Mouse (Mus musculus) liver (tissue): ENCODE data around the gene Olah.

Source experiments
- DNase-seq: peaks from one replicate; pipeline ENCODE4 v3.0.0-alpha.2; 2020; ENCODE audit warnings: mixed read lengths

The Olah gene

DNA sequence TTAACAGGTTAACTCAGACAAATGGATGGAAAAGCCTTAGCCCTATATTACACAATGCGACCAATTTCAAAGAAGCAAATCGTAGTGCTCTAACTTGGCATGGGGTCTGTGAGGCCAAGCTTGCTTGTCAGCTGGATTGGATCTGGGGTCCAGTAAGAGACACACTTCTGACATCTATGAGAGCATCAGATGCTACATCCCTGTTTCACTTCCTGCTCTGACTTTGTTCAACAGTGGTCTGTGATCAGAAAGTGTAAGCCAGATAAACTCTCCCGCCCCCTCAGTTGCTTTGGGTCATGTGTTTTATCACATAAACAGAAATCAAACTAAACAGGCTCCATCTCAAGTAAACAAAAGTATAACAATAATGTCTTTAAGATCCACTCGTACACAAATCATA lies 48.6 kb downstream of the Olah start:
- DNase-seq, result no peak

GRCm38 (mm10) chr2:3335611-3336301 lies 61.3 kb downstream of the Olah start, which contains the start of gene Acbd7:
Gene Acbd7 (plus strand): TSS chr2:3336168.
- DNase-seq, result peak; percentile 84

DNA sequence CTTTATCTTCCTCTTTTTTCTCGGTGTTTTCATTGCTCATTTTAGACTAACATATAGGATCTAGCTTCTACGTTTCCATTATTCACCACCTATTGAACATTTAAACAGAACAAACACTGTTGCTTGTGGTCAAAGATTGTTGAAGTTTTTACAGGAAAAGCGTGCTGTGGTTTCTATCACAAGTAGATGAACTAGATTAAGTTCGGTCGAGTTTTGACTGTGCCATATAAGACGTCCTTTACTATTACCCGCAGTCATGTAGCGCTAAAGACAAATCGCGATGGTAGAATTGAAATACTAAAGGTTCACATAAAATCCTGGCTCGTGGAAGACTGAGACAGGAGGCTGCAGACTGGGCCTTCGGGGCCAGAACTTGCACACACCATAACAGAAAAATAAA lies 63.2 kb downstream of the Olah start:
- no peak for DNase-seq

DNA sequence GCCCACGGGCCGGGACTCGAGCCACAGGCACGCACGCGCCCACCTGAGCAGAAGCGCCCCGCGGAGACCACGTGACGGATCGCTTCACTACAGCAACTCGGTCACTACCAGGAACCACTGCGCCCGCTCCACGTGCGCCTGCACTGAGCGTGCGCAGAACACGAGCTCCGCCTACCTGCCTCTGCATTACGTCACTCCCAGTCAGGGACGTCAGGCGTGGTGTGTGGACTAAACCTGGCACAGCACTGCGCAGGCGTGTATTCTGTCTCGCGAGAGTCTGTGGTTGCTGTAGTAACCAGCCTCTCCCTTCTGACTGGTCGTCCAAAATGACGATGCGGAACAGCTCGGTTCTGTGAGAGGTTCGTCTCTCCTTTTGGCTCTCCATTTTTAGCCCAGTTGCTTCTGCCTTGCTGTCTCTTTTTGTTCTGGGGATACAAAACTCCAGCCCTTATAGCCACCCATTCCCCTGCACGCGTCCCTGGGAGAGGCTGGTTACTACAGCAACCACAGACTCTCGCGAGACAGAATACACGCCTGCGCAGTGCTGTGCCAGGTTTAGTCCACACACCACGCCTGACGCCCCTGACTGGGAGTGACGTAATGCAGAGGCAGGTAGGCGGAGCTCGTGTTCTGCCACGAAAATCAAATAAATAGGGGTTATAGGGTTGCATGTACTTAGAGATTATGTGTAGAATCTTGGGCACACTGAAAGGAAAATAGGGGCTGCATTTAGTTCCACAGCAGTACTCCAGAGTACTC lies 64.3 kb downstream of the Olah start, which contains the start of gene Rpp38:
Rpp38 (minus strand) TSS at position 160 of the 759 bp plus-strand sequence.
- peak; percentile 96 for DNase-seq

DNA sequence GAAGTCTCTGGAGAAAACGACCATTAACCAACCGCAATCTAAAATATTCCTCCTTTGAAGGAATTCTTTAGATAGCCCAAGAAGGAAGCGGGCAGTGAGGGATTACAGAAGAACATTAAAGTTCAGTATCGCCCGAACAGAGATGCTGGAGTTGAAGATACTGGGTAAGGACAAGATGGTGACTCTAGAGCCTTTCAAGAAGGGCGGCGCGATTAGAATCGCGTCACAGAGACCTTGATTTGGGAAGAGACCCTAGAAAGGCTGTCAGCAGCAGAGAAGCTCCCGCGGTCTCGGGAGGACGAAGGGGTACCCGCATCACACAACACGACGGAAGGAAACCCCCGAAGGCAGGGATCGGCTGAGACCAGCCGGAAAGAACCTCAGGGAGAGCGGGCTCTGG lies 65.0 kb downstream of the Olah start:
- DNase-seq, result no peak

GRCm38 (mm10) chr2:3331071-3331703 lies 65.8 kb downstream of the Olah start:
- no peak for DNase-seq

DNA sequence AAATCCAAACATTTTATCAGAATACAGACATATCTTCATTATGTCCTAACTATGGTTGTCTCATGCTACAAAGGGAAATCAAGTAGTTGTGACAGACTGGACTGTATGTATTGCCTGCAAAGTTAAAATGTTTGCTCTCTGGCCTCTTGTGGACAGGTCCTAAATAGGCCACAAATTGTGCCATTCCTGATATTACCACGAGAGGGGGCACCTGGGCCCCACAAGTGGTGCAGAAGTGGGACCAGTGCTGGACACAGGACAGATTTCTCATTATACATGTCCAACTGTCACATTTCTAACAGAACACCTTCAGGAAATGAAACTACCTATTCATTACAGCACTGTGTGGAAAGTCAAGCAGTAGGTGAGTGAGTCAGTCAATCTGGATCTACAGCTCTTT lies 69.7 kb downstream of the Olah start:
- DNase-seq, result peak; percentile 66

- no peak for DNase-seq
These were observed 70.5 kb downstream of the Olah start for GRCm38 (mm10) chr2:3326547-3326946.

DNA sequence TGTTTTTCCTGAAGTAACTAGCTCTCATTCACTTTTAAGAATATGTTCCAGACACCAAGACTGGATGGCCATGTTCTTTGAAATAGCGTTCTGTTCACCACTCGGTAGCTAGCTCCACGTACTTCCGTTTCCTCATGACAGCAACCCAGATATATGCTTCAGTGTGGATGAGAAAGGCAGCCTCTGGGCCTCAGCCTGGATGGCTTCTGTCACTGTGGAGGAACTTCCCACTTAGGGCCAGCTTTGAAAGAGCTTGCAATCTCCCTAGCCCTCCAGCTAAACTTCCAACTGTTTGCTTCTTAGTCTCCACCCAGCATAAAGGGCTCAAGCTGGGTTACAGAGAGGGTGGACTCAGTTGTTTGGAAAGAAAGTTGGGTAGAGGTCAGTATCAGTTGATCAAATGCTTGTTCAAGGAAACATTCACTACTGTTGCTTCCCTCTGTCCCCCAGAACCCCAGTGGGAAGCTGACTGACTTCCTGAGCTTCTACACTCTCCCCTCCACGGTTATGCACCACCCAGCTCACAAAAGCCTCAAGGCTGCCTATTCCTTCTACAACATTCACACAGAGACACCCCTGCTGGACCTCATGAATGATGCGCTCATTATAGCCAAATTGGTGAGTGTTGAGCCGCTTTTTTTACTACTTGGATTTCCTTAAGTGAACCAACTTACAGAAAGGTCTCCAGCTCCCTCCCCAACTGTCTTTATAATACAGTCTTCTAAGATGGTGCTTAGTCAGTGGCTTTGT lies 72.5 kb downstream of the Olah start:
- no peak for DNase-seq

- no peak for DNase-seq
These were observed 73.9 kb downstream of the Olah start for GRCm38 (mm10) chr2:3323132-3323531.

DNA sequence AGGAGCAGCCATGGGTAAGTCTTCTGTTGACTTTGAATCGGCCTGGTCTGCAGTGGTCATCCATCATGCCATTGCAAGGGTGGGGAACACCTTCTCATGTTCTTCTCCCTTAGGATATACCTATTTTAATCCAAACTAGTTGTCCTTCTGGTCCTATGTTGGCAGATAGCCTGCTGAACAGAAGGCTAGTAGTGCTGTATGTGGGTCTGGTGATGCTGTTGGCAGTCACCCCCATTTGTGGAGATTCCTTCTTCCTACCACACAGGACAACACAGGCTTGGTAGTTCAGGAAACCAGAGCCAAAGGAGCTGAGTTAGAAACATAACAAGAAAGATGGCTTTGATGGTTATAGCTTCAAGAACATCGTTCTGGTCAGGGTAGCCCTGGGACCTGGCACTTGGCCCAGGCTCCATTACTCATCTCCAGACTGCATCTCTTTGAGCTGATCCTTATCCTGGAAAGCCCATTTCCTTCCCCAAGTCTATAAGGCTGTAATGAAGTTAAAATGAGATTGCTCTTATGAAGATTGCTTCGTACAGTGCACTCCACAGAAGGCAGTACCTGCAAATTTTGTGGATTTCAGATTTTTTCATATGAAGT lies 91.5 kb downstream of the Olah start:
- DNase-seq, result no peak

DNA sequence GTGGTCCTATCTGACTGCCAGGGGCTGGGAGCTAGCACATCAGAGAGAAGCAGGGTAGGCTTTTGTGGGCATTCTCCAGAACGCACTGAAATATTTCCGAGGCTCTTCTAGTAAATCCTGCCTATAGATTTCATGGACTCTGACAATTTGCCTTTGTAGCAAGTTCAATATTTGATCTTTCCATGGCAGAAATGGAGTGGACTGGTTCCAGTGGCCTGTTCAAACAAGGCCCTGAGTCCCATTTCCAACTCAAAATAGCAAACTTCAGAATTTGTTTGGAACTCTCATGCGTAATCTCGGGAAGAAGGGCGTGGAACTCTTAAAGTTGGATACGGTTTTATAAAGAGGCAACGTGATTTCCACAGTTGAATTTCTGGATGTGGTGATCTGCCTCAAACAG lies 101.2 kb downstream of the Olah start:
- no peak for DNase-seq

DNA sequence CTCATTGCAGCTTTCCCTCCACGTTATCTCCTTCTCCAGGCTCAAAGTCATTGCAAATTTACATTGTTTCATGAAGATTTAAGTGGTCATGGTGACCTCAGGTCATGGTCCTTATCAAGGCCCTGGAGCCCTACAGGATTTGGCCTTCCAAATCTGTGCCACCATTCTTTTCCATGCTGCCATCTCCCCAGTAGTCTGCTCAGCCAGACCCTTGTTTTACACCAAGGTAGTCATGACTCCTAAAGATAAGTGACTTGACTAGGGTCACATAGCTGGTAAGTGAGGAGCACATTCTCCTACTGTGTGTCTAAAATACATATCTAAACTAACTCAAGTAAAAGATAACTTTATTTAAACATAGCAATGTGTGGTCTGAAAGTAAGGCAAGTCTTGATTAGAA lies 104.8 kb downstream of the Olah start:
- DNase-seq, result no peak
